Mouse (Mus musculus) G1E (cell line): Measurements from ENCODE around the gene Med28. TPM values are rescaled to one million over a fixed set of nuclear protein-coding genes. Genes with fewer than 3 reads are reported as not detected.
A peak's percentile ranks its signal among the peaks of the same experiment; 100 is the strongest.

ENCODE experiments used
- ATAC-seq: 2 replicates; pipeline ENCODE4 v1.8.0; 2016; ENCODE audit warnings: mild to moderate bottlenecking; ENCODE audit not compliant: insufficient number of reproducible peaks, poor library complexity, low FRiP score, severe bottlenecking; ENCODE audit errors: extremely low read depth
- DNase-seq: peaks from one replicate; pipeline ENCODE4 v3.0.0; 2012; ENCODE audit warnings: low spot score
- H3K27me3 ChIP-seq: 2 replicates; pipeline ENCODE4 v1.6.1; 2012; ENCODE audit warnings: mild to moderate bottlenecking, low read length, inconsistent platforms; ENCODE audit not compliant: insufficient read depth
- H3K36me3 ChIP-seq: replicated peaks from 2 replicates; pipeline ENCODE3; 2012; ENCODE audit warnings: mild to moderate bottlenecking, inconsistent platforms
- H3K4me1 ChIP-seq: 2 replicates; pipeline ENCODE4 v1.6.1; 2012; ENCODE audit warnings: low read depth, low read length, inconsistent platforms, mixed read lengths; ENCODE audit not compliant: insufficient read depth
- H3K4me3 ChIP-seq: 2 replicates; pipeline ENCODE4 v1.5.1; 2012; ENCODE audit warnings: low read depth, mild to moderate bottlenecking, inconsistent platforms, low read length, moderate library complexity, mixed read lengths
- H3K9me3 ChIP-seq: replicated peaks from 2 replicates; pipeline ENCODE4 v1.6.1; 2012; ENCODE audit warnings: inconsistent platforms
- CTCF ChIP-seq: IDR thresholded peaks from 2 replicates; pipeline ENCODE4 v1.5.1; 2012; ENCODE audit warnings: low read depth, low read length, inconsistent platforms, mixed read lengths
- GATA1 ChIP-seq: IDR thresholded peaks from 2 replicates; pipeline ENCODE4 v1.6.1; 2012; ENCODE audit warnings: borderline replicate concordance, low read length, inconsistent platforms, mixed read lengths
- GATA2 ChIP-seq: IDR thresholded peaks from 2 replicates; pipeline ENCODE4 v1.6.1; 2012; ENCODE audit warnings: low read depth, low read length, inconsistent platforms, borderline replicate concordance
- POLR2AphosphoS5 ChIP-seq: IDR thresholded peaks from 2 replicates; pipeline ENCODE4 v1.6.1; 2012; ENCODE audit warnings: low read depth, low read length, inconsistent platforms; ENCODE audit not compliant: insufficient replicate concordance
- TAL1 ChIP-seq: conservative IDR thresholded peaks from 2 replicates; pipeline ENCODE4 v1.6.1; 2012; ENCODE audit warnings: low read depth, low read length, inconsistent platforms, mixed read lengths
- polyA plus RNA-seq: library from polyadenylated mRNA; stranded (reverse); fragments of >175 nt; gene quantifications from 2 replicates; pipeline ENCODE4 v1.2.3, GENCODE M21; 2012
- total RNA-seq, 2 experiments: library from RNA; stranded (forward) in 1 of 2; stranded (reverse) in 1 of 2; fragments of 200-1000 nt in 1 of 2; fragments of >200 nt in 1 of 2; fragmentation: Nextera tagmentation in 1 of 2; gene quantifications; 2 replicates each; pipeline ENCODE4 v1.2.3; 2014 to 2017

Med28 gene
- total and polyA plus RNA-seq, 3 experiments = 22.6 to 75.2 (median 49.2) TPM

- ATAC-seq (peak; percentile 84), DNase-seq (peak; percentile 95)
- peaks cover 40% of the 10 kb centered on the region for H3K36me3 ChIP-seq
- no peak for TF ChIP-seq GATA2
- no peak for TF ChIP-seq GATA1
- no peak for TF ChIP-seq POLR2AphosphoS5
- no peak for TF ChIP-seq CTCF
- TF ChIP-seq TAL1 = no peak
- peaks cover 15% of the 10 kb centered on the region for H3K27me3 ChIP-seq
- peaks cover 35% of the 10 kb centered on the region for H3K4me1 ChIP-seq
- no peaks in the 10 kb centered on the region for H3K9me3 ChIP-seq
- H3K4me3 ChIP-seq = peak within 1 kb of the TSS; percentile 82
Measured at GRCm38 (mm10) chr5:45493191-45494092, 26.6 kb upstream of the Med28 start, which contains the start of gene Lap3. Gene Lap3 (plus strand): TSS chr5:45493374.

- ATAC-seq = no peak
- no peak for TF ChIP-seq GATA2
- TF ChIP-seq GATA1 = no peak
- no peak for TF ChIP-seq POLR2AphosphoS5
- no peak for TF ChIP-seq CTCF
- TF ChIP-seq TAL1 = no peak
Measured at GRCm38 (mm10) chr5:45494093-45494755, 25.8 kb upstream of the Med28 start.

GRCm38 (mm10) chr5:45495429-45495975 lies 24.5 kb upstream of the Med28 start:
- TF ChIP-seq CTCF (no peak), GATA1 (no peak), POLR2AphosphoS5 (no peak), GATA2 (no peak), TAL1 (no peak)
- H3K9me3 ChIP-seq = no peaks in the 10 kb centered on the region
- H3K36me3 ChIP-seq = peaks cover 60% of the 10 kb centered on the region
- ATAC-seq = no peak
- no peak for DNase-seq
- H3K4me1 ChIP-seq = peaks cover 33% of the 10 kb centered on the region
- H3K27me3 ChIP-seq = peaks cover 10% of the 10 kb centered on the region
- no peak overlapping the region; the same call in 1 of the 2 replicates for H3K4me3 ChIP-seq

More at GRCm38 (mm10) chr5:45494093-45494755, 25.8 kb upstream of the Med28 start:
- peaks cover 15% of the 10 kb centered on the region for H3K27me3 ChIP-seq
- H3K4me1 ChIP-seq = peaks cover 35% of the 10 kb centered on the region
- no peak for DNase-seq
- peaks cover 48% of the 10 kb centered on the region for H3K36me3 ChIP-seq
- H3K9me3 ChIP-seq = no peaks in the 10 kb centered on the region
- H3K4me3 ChIP-seq = peak overlapping the region; percentile 82

- ATAC-seq = no peak
- peaks cover 5% of the 10 kb centered on the region for H3K27me3 ChIP-seq
- peaks cover 65% of the 10 kb centered on the region for H3K36me3 ChIP-seq
- no peak for TF ChIP-seq GATA2
- no peak for TF ChIP-seq GATA1
- no peak for TF ChIP-seq TAL1
- no peak for TF ChIP-seq CTCF
- no peak for TF ChIP-seq POLR2AphosphoS5
- no peaks in the 10 kb centered on the region for H3K9me3 ChIP-seq
- H3K4me3 ChIP-seq = no peak overlapping the region
- peaks cover 33% of the 10 kb centered on the region for H3K4me1 ChIP-seq
- no peak for DNase-seq
Measured at GRCm38 (mm10) chr5:45496042-45496441, 24.0 kb upstream of the Med28 start.

- Histone ChIP-seq H3K4me3 (no peak overlapping the region), H3K9me3 (no peaks in the 10 kb centered on the region), H3K36me3 (peaks cover 69% of the 10 kb centered on the region), H3K27me3 (peaks cover 2% of the 10 kb centered on the region; the same call in 1 of the 2 replicates), H3K4me1 (peaks cover 33% of the 10 kb centered on the region)
- no peak for TF ChIP-seq POLR2AphosphoS5
- no peak for TF ChIP-seq TAL1
- no peak for TF ChIP-seq GATA1
- no peak for TF ChIP-seq GATA2
- TF ChIP-seq CTCF = no peak
- DNase-seq = no peak
- ATAC-seq = no peak
Measured at GRCm38 (mm10) chr5:45496479-45496878, 23.6 kb upstream of the Med28 start.
